Mouse (Mus musculus) ES-Bruce4 (cell line): ENCODE results near the gene Isg15.

ENCODE experiments used
- CTCF ChIP-seq: IDR thresholded peaks from one replicate; pipeline ENCODE4 v1.8.1; 2011; ENCODE audit warnings: low read depth, low read length
- POLR2A ChIP-seq: IDR thresholded peaks from one replicate; pipeline ENCODE4 v1.8.1; 2011; ENCODE audit warnings: low read length; ENCODE audit not compliant: insufficient read depth

- TF ChIP-seq POLR2A, result no peak
- no peak for TF ChIP-seq CTCF
Measured at GRCm38 (mm10) chr4:156183747-156184146, 16.9 kb downstream of the Isg15 start.
